29 mouse cellular contexts compared by ENCODE assay signal in the genomic region with DNA sequence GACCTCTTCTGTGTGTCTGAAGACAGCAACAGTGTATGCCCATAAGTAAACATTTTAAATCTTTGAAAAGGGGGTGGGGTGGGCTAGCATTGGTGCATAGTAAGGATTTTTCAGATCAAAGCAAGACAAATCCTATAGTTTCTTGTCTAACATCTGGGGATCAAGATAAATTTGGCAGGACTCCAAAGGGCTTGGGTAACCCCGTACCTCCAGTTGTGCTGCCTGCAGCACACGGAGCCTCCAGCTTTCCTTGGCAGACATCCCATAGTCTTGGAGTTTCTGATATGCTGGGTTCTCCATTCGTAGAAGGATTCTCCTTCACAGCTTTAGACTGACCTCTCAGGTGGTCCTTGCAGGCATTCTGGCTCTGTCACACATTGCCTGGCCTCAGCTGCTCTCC. TPM values are rescaled to one million over a fixed set of nuclear protein-coding genes. Genes with fewer than 3 reads are reported as not detected.
DNase-seq lines count a peak whose midpoint lies in the region; ATAC-seq and TF ChIP-seq lines count a peak whose summit lies in the region.
"Had no signal": no experiment of that assay in that cellular context is flagged by ENCODE, and none has a peak within 500 bp of the region (broad histone marks: within the 10 kb centered on the region; RNA-seq: fewer than 3 reads in every experiment).

No protein-coding gene starts in this region.

- WGBS in embryonic facial prominence, embryonic 14.5 days, result 14% methylated on average over 3 of the region's 3 CpGs
- WGBS in embryonic facial prominence, embryonic 10.5 days, result 79% methylated on average over 3 of the region's 3 CpGs
- 20% methylated on average over 3 of the region's 3 CpGs for WGBS in lung, embryonic 14.5 days

- peak; percentile 86 for DNase-seq in embryonic facial prominence, embryonic 14.5 days (ENCODE audit: low spot score)
- DNase-seq in embryonic facial prominence, embryonic 10.5 days (ENCODE audit: low spot score), result no peak
- peak; percentile 64 for DNase-seq in lung, embryonic 14.5 days
- no peak for DNase-seq in lung, postnatal 36 days
- peak; percentile 22 for DNase-seq in adipocyte (ENCODE audit: low spot score)
- no peak for DNase-seq in layer of hippocampus, adult 9-10 months (ENCODE audit: low spot score)
- DNase-seq: adrenal gland, adult 8-10 months; adrenal gland, postnatal 25 days; B cell, adult 2 months; cerebellum, adult 18-20 months; cerebellum, adult 9-10 months; cerebellum, postnatal 14 days; forebrain, postnatal 0 days; gastrocnemius, adult 2 months; gastrocnemius, postnatal 14 days; heart, adult 18-20 months; heart, postnatal 10 days; heart, postnatal 36 days had no signal

- H3K4me1 ChIP-seq in embryonic facial prominence, embryonic 14.5 days (ENCODE audit: control insufficient read depth, insufficient read depth, low read length), result no peaks in the 10 kb centered on the region
- H3K4me1 ChIP-seq in embryonic facial prominence, embryonic 10.5 days, result peaks cover 11% of the 10 kb centered on the region
- no peaks in the 10 kb centered on the region for H3K4me1 ChIP-seq in lung, embryonic 14.5 days (ENCODE audit: insufficient read depth)
- H3K4me1 ChIP-seq: forebrain, embryonic 13.5 days; heart, embryonic 15.5 days; hindbrain, embryonic 13.5 days; intestine, embryonic 15.5 days had no signal

- H3K27ac ChIP-seq in embryonic facial prominence, embryonic 14.5 days (replicated peaks; ENCODE audit: low read depth, low read length), result no peak overlapping the region
- H3K27ac ChIP-seq in embryonic facial prominence, embryonic 10.5 days (replicated peaks), result no peak overlapping the region
- H3K27ac ChIP-seq in lung, embryonic 14.5 days (ENCODE audit: low read depth), result no peak overlapping the region
- H3K27ac ChIP-seq: embryonic facial prominence, embryonic 12.5 days; forebrain, embryonic 13.5 days; gastrocnemius, adult 2 months; heart, embryonic 15.5 days; hindbrain, embryonic 10.5 days; hindbrain, embryonic 13.5 days; intestine, embryonic 15.5 days had no signal

- TF ChIP-seq CTCF in lung, embryonic 14.5 days (IDR thresholded peaks at IDR 0.05; ENCODE audit: low read depth), result no peak

- 0 out of 2 replicates have a peak, but pooled peaks have one; percentile 22 for ATAC-seq in embryonic facial prominence, embryonic 14.5 days (ENCODE audit: low read depth)
- ATAC-seq in lung, embryonic 14.5 days (ENCODE audit: insufficient read depth), result no peak
- ATAC-seq: forebrain, embryonic 13.5 days; forebrain, postnatal 0 days; hindbrain, embryonic 16.5 days; intestine, embryonic 15.5 days had no signal

- no peaks in the 10 kb centered on the region for H3K36me3 ChIP-seq in embryonic facial prominence, embryonic 14.5 days (ENCODE audit: control insufficient read depth, insufficient read depth, low read length)
- no peaks in the 10 kb centered on the region for H3K36me3 ChIP-seq in embryonic facial prominence, embryonic 10.5 days (replicated peaks)
- H3K36me3 ChIP-seq in lung, embryonic 14.5 days (ENCODE audit: insufficient read depth), result no peaks in the 10 kb centered on the region
- H3K36me3 ChIP-seq: embryonic facial prominence, embryonic 12.5 days; G1E; heart, embryonic 12.5 days; heart, embryonic 15.5 days; hindbrain, embryonic 10.5 days; hindbrain, embryonic 13.5 days; intestine, embryonic 15.5 days had no signal

- H3K9ac ChIP-seq in embryonic facial prominence, embryonic 14.5 days (ENCODE audit: low read depth, low read length), result no peak overlapping the region
- no peak overlapping the region for H3K9ac ChIP-seq in lung, embryonic 14.5 days
- H3K9ac ChIP-seq: embryonic facial prominence, embryonic 12.5 days; forebrain, embryonic 13.5 days; forebrain, postnatal 0 days; heart, embryonic 12.5 days; heart, embryonic 15.5 days; hindbrain, embryonic 13.5 days; intestine, embryonic 15.5 days had no signal

- no peak overlapping the region for H3K4me3 ChIP-seq in embryonic facial prominence, embryonic 14.5 days (ENCODE audit: low read depth, low read length)
- no peak overlapping the region for H3K4me3 ChIP-seq in embryonic facial prominence, embryonic 10.5 days
- H3K4me3 ChIP-seq in lung, embryonic 14.5 days (ENCODE audit: low read depth, low read length), result no peak overlapping the region
- H3K4me3 ChIP-seq: embryonic facial prominence, embryonic 12.5 days; erythroblast, embryonic 14.5 days; forebrain, embryonic 13.5 days; gastrocnemius, adult 2 months; heart, embryonic 12.5 days; heart, embryonic 15.5 days; hindbrain, embryonic 10.5 days; hindbrain, embryonic 13.5 days; intestine, embryonic 15.5 days had no signal

- H3K27me3 ChIP-seq in embryonic facial prominence, embryonic 14.5 days (replicated peaks; ENCODE audit: control insufficient read depth, insufficient read depth, low read length), result no peaks in the 10 kb centered on the region
- no peaks in the 10 kb centered on the region; the same call in 1 of the 2 replicates for H3K27me3 ChIP-seq in embryonic facial prominence, embryonic 10.5 days (replicated peaks; ENCODE audit: low read depth, poor library complexity, severe bottlenecking)
- H3K27me3 ChIP-seq in lung, embryonic 14.5 days (ENCODE audit: insufficient read depth, low read length), result no peaks in the 10 kb centered on the region
- H3K27me3 ChIP-seq: intestine, embryonic 15.5 days had no signal

- H3K4me2 ChIP-seq in embryonic facial prominence, embryonic 14.5 days (ENCODE audit: low read depth, low read length), result no peak overlapping the region
- H3K4me2 ChIP-seq in lung, embryonic 14.5 days, result no peak overlapping the region
- H3K4me2 ChIP-seq: embryonic facial prominence, embryonic 12.5 days; forebrain, embryonic 13.5 days; heart, embryonic 12.5 days; heart, embryonic 15.5 days; hindbrain, embryonic 13.5 days; intestine, embryonic 15.5 days had no signal

- H3K9me3 ChIP-seq in embryonic facial prominence, embryonic 14.5 days (ENCODE audit: control insufficient read depth, low read length), result no peaks in the 10 kb centered on the region
- no peaks in the 10 kb centered on the region for H3K9me3 ChIP-seq in embryonic facial prominence, embryonic 10.5 days
- H3K9me3 ChIP-seq in lung, embryonic 14.5 days (ENCODE audit: low read depth, low read length), result no peaks in the 10 kb centered on the region
- H3K9me3 ChIP-seq: embryonic facial prominence, embryonic 12.5 days; forebrain, embryonic 13.5 days; G1E; heart, embryonic 12.5 days; heart, embryonic 15.5 days; hindbrain, embryonic 10.5 days; intestine, embryonic 15.5 days had no signal

RNA-seq across cellular contexts. Expression of gene Runx3, which starts 27.6 kb away (rescaled TPM):
- polyA plus RNA-seq in embryonic facial prominence, embryonic 14.5 days (2014; fragmentation: Nextera tagmentation; extraction: Ambion mirVana), result 2.3 and 2.4 TPM in 2 replicates
- 0.04 TPM in 2 replicates for polyA plus RNA-seq in embryonic facial prominence, embryonic 10.5 days (2016; fragmentation: Nextera tagmentation; extraction: Ambion mirVana)
- polyA plus RNA-seq in lung, embryonic 14.5 days (2014; fragmentation: Nextera tagmentation; extraction: Ambion mirVana), result 0.04 and 0.16 TPM in 2 replicates
- polyA plus RNA-seq: forebrain, embryonic 13.5 days; forebrain, postnatal 0 days; frontal cortex, adult 2 months; hindbrain, embryonic 16.5 days had no signal

Comparison
In these comparisons a context has a peak if more than half of its experiments do, and no peak if none do; other contexts are left out.
1. DNase-seq: peak in embryonic facial prominence, embryonic 14.5 days (single experiment), lung, embryonic 14.5 days (single experiment) and adipocyte (single experiment); none in embryonic facial prominence, embryonic 10.5 days (single experiment), lung, postnatal 36 days (single experiment) and layer of hippocampus, adult 9-10 months (single experiment).